Mouse (Mus musculus): ENCODE data around the gene Hmx2.

The Hmx2 gene

GRCm38 (mm10) chr7:131556541-131557271 lies 8.1 kb downstream of the Hmx2 start:
- no peak for DNase-seq

- no peak for DNase-seq
These were observed 9.2 kb downstream of the Hmx2 start for GRCm38 (mm10) chr7:131557751-131558150.

GRCm38 (mm10) chr7:131559986-131560696 lies 11.6 kb downstream of the Hmx2 start, which contains the start of gene Bub3:
Bub3 (plus strand) TSS chr7:131560222.
- peak; percentile 93 to 96 for DNase-seq

GRCm38 (mm10) chr7:131560697-131561042 lies 12.1 kb downstream of the Hmx2 start:
- no peak for DNase-seq

GRCm38 (mm10) chr7:131575246-131575645 lies 26.7 kb downstream of the Hmx2 start:
- DNase-seq, result no peak

GRCm38 (mm10) chr7:131582178-131582577 lies 33.6 kb downstream of the Hmx2 start:
- no peak for DNase-seq

GRCm38 (mm10) chr7:131585551-131585950 lies 37.0 kb downstream of the Hmx2 start:
- no peak for DNase-seq

- DNase-seq, result no peak
These were observed 49.4 kb downstream of the Hmx2 start for GRCm38 (mm10) chr7:131597779-131598482.

GRCm38 (mm10) chr7:131598483-131598824 lies 49.9 kb downstream of the Hmx2 start:
- no peak for DNase-seq

GRCm38 (mm10) chr7:131602106-131602505 lies 53.5 kb downstream of the Hmx2 start:
- no peak for DNase-seq

- no peak for DNase-seq
These were observed 54.6 kb downstream of the Hmx2 start for GRCm38 (mm10) chr7:131603186-131603585.

GRCm38 (mm10) chr7:131604946-131605345 lies 56.4 kb downstream of the Hmx2 start:
- no peak for DNase-seq

GRCm38 (mm10) chr7:131605481-131605880 lies 56.9 kb downstream of the Hmx2 start:
- DNase-seq, result no peak

Measured in lung, adult 18-20 months (tissue).